Mouse (Mus musculus): ENCODE data around the gene Rbm12. TPM values are rescaled to one million over a fixed set of nuclear protein-coding genes. Genes with fewer than 3 reads are reported as not detected.
"Not testable (repeated sequence)": the region's sequence is repeated elsewhere in the genome, so short reads cannot be mapped to it uniquely, and the experiment has no call there.

The Rbm12 gene
- total and polyA plus RNA-seq, 3 experiments, result 9.6 to 36.5 (median 20.7) TPM

GRCm38 (mm10) chr2:156119566-156119965, 7.8 kb upstream of the Rbm12 start:
- Histone ChIP-seq H3K4me2 (ENCODE audit: insufficient read depth, low read depth, poor library complexity, severe bottlenecking) (no peak overlapping the region), H3K4me1 (ENCODE audit: control insufficient read depth in 1 of 2, insufficient read depth in 2 of 2) (no peaks in the 10 kb centered on the region), H3K27me3 (replicated peaks) (no peaks in the 10 kb centered on the region), H3K9me3 (replicated peaks; ENCODE audit: low read length) (peaks cover 4% of the 10 kb centered on the region), H3K4me3 (replicated peaks in 1 of 3; ENCODE audit: low read depth in 2 of 3, low read length in 2 of 3, poor library complexity in 1 of 3) (no peak overlapping the region), H3K36me3 (replicated peaks in 1 of 2; ENCODE audit: control insufficient read depth in 1 of 2, insufficient read depth in 1 of 2, low read length in 1 of 2) (peaks cover 11 to 24% of the 10 kb centered on the region in 2 experiments), H3K9ac (ENCODE audit: insufficient read depth, low read depth) (no peak overlapping the region), H3K79me2 (replicated peaks; ENCODE audit: control insufficient read depth, extremely low read depth, insufficient read depth, poor library complexity, severe bottlenecking) (no peaks in the 10 kb centered on the region), H3K27ac (ENCODE audit: insufficient read depth, low read depth) (no peak overlapping the region)
- TF ChIP-seq MXI1 (IDR thresholded peaks at IDR 0.05; ENCODE audit: low read depth, low read length) (no peak), ZKSCAN1 (IDR thresholded peaks at IDR 0.05; ENCODE audit: borderline replicate concordance, low read depth, low read length) (no peak), EP300 (IDR thresholded peaks at IDR 0.05; ENCODE audit: low read length) (no peak), ETS1 (conservative IDR thresholded peaks at IDR 0.05; ENCODE audit: low read depth, low read length) (no peak), JUND (conservative IDR thresholded peaks at IDR 0.05; ENCODE audit: low read depth, low read length) (no peak), NELFE (IDR thresholded peaks at IDR 0.05; ENCODE audit: low read depth, low read length) (no peak), HCFC1 (IDR thresholded peaks at IDR 0.05; ENCODE audit: low read depth, low read length) (no peak), KAT2A (IDR thresholded peaks at IDR 0.05; ENCODE audit: insufficient replicate concordance, low read length) (no peak), CHD2 (IDR thresholded peaks at IDR 0.05; ENCODE audit: low read length) (no peak), MEF2A (IDR thresholded peaks at IDR 0.05; ENCODE audit: borderline replicate concordance, low read depth, low read length) (no peak), JUN (IDR thresholded peaks at IDR 0.05; ENCODE audit: insufficient read depth, low read depth, low read length) (no peak)
- dilution Hi-C loops (cut with MboI; ENCODE audit: extremely low pct_ligation_motif_present, extremely low pct_unique_long_range_greater_than_20kb, low sequenced_read_pairs), result no loop called here
- in situ Hi-C loops (cut with MboI; ENCODE audit: low pct_ligation_motif_present, low pct_unique_long_range_greater_than_20kb, low sequenced_read_pairs), result no loop called here
- no peak for DNase-seq (ENCODE audit: extremely low read depth)

- Histone ChIP-seq H3K4me1 (ENCODE audit: control insufficient read depth in 1 of 2, insufficient read depth in 2 of 2) (peaks cover 2 to 24% of the 10 kb centered on the region in 2 experiments; a peak in 1 of 4 replicates), H3K4me3 (replicated peaks in 1 of 3; ENCODE audit: low read depth in 2 of 3, low read length in 2 of 3, poor library complexity in 1 of 3) (peak overlapping the region; percentile 35 to 94 (median 93)), H3K79me2 (replicated peaks; ENCODE audit: control insufficient read depth, extremely low read depth, insufficient read depth, poor library complexity, severe bottlenecking) (peaks cover 44% of the 10 kb centered on the region), H3K9ac (ENCODE audit: insufficient read depth, low read depth) (peak overlapping the region; percentile 28; the same call in 1 of the 2 replicates)
- H3K27me3 ChIP-seq (replicated peaks); in situ Hi-C loops (cut with MboI; ENCODE audit: low pct_ligation_motif_present, low pct_unique_long_range_greater_than_20kb, low sequenced_read_pairs); H3K36me3 ChIP-seq (replicated peaks in 1 of 2; ENCODE audit: control insufficient read depth in 1 of 2, insufficient read depth in 1 of 2, low read length in 1 of 2); DNase-seq (ENCODE audit: extremely low read depth); H3K9me3 ChIP-seq (replicated peaks; ENCODE audit: low read length); H3K27ac ChIP-seq (ENCODE audit: insufficient read depth, low read depth); H3K4me2 ChIP-seq (ENCODE audit: insufficient read depth, low read depth, poor library complexity, severe bottlenecking); dilution Hi-C loops (cut with MboI; ENCODE audit: extremely low pct_ligation_motif_present, extremely low pct_unique_long_range_greater_than_20kb, low sequenced_read_pairs): not testable (repeated sequence)
- peak; percentile 49; the same call in 1 of the 2 replicates for TF ChIP-seq POLR2A (IDR thresholded peaks at IDR 0.05; ENCODE audit: low read depth, low read length)
- TF ChIP-seq SIN3A (IDR thresholded peaks at IDR 0.05; ENCODE audit: low read length), result peak; percentile 12; the same call in 1 of the 2 replicates
- TF ChIP-seq ZNF384 (IDR thresholded peaks at IDR 0.05; ENCODE audit: low read depth, low read length), result peak; percentile 75
- TF ChIP-seq TBP (conservative IDR thresholded peaks at IDR 0.05; ENCODE audit: low read depth, low read length), result peak; percentile 81; the same call in 1 of the 2 replicates
These were observed 274 bp upstream of the Rbm12 start for GRCm38 (mm10) chr2:156112080-156112423.

All from CH12.LX (cell line).